Mouse (Mus musculus) cerebellum, adult 2 months (tissue): ENCODE measurements around the gene Blnk.

ENCODE experiments used
- CTCF ChIP-seq: fragments of 200-500 bp; IDR thresholded peaks from 2 replicates; pipeline ENCODE4 v1.5.1; 2011; ENCODE audit warnings: low read depth, mild to moderate bottlenecking, control low read depth, low read length, moderate library complexity, borderline replicate concordance; ENCODE audit not compliant: insufficient read depth
- POLR2A ChIP-seq: fragments of 200-500 bp; IDR thresholded peaks from 2 replicates; pipeline ENCODE4 v1.6.1; 2011; ENCODE audit warnings: low read length, control low read depth, borderline replicate concordance; ENCODE audit not compliant: insufficient read depth

DNA sequence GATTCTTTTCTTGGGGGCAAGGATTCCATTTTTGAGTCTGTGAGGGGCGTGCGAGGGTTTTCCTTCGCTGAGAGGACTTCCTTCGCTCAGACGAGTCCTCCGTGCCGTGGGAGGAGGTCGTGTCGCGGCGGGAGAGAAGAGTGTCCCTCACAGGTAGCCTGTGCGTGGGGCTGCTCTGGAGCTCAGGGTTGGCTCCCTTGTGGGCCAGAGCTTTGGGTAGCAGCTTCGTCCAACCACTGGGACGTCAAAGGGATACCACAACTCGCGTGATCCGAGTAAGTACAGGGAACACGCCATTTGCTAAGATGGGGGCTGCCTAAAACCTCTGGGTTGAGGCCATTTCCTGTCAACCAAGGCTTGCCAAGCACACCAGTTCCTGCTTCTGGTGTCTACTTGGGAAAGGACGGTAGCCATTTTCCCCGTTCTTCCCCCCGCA, 100.2 kb downstream of the Blnk start:
- TF ChIP-seq POLR2A = no peak
- no peak for TF ChIP-seq CTCF
